Mouse (Mus musculus) hindbrain, embryonic 14.5 days (tissue): ENCODE measurements at regions not wholly inside any gene's neighbourhood (a gene's known extent, or its start where the extent isn't known, plus 50 kb on each side); places are given as distances from the start of the nearest gene placed in this dataset.

Source experiments
- ATAC-seq: fragments of 200-750 bp; cut with Nextera tagmentation; 2 replicates; pipeline ENCODE4 v1.8.0; 2017; ENCODE audit warnings: moderate number of reproducible peaks, mild to moderate bottlenecking, moderate TSS enrichment, moderate library complexity; ENCODE audit not compliant: low FRiP score
- DNase-seq: peaks from one replicate; pipeline ENCODE4 v3.0.0-alpha.2; 2015; ENCODE audit warnings: low spot score
- H3K27ac ChIP-seq: fragments of 300-500 bp; sonication (generic); 2 replicates; pipeline ENCODE4 v1.5.1; 2014; ENCODE audit warnings: mild to moderate bottlenecking, moderate library complexity
- H3K27me3 ChIP-seq: fragments of 300-500 bp; sonication (generic); 2 replicates; pipeline ENCODE4 v1.6.1; 2014; ENCODE audit warnings: mild to moderate bottlenecking, low read length, mixed read lengths; ENCODE audit not compliant: control insufficient read depth, insufficient read depth
- H3K36me3 ChIP-seq: fragments of 300-500 bp; sonication (generic); replicated peaks from 2 replicates; pipeline ENCODE4 v1.6.1; 2014; ENCODE audit not compliant: control insufficient read depth, insufficient read depth
- H3K4me1 ChIP-seq: fragments of 300-500 bp; sonication (generic); replicated peaks from 2 replicates; pipeline ENCODE4 v1.6.1; 2014; ENCODE audit warnings: antibody characterized with exemption, low read length, mixed read lengths; ENCODE audit not compliant: control insufficient read depth, insufficient read depth
- H3K4me2 ChIP-seq: fragments of 300-500 bp; sonication (generic); replicated peaks from 2 replicates; pipeline ENCODE4 v1.6.1; 2014; ENCODE audit warnings: mild to moderate bottlenecking, moderate library complexity
- H3K4me3 ChIP-seq: fragments of 300-500 bp; sonication (generic); replicated peaks from 2 replicates; pipeline ENCODE4 v1.5.1; 2014; ENCODE audit warnings: mild to moderate bottlenecking, low read length
- H3K9ac ChIP-seq: fragments of 300-500 bp; sonication (generic); 2 replicates; pipeline ENCODE4 v1.6.1; 2014
- H3K9me3 ChIP-seq: fragments of 300-500 bp; sonication (generic); 2 replicates; pipeline ENCODE4 v1.6.1; 2016; ENCODE audit warnings: low read length; ENCODE audit not compliant: control insufficient read depth
- WGBS: fragments of 180-500 bp; shearing (Covaris S2); extraction: QIAGEN DNeasy Blood & Tissue Kit; methylation state at CpG from one replicate; pipeline ENCODE4 v1.1.7; 2014; 5-methylcytosine and 5-hydroxymethylcytosine counted together

DNA sequence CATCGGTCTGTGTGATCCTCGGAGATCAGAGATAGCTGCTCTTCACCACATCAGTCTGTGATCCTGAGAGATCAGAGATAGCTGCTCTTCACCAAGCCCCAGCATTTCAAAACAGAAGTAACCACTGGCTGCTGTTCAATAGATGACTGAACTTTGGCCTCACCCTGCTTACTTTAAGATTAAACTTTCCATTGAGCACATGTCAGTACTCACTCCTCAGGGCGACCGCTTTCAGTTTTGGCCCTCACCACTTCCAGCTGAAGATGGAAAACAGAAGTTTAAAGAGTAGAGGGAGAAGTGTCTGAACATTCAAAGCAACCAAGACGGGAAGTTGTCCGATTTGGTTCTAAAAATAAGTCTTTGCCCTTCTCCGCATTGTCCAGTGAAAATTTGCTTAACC lies 97.2 kb downstream of the Gm826 start:
- Histone ChIP-seq H3K27me3 (no peaks in the 10 kb centered on the region), H3K36me3 (no peaks in the 10 kb centered on the region), H3K4me3 (no peak overlapping the region), H3K9me3 (peaks cover 3% of the 10 kb centered on the region; the same call in 1 of the 2 replicates), H3K4me1 (no peaks in the 10 kb centered on the region), H3K9ac (no peak overlapping the region), H3K4me2 (no peak overlapping the region), H3K27ac (no peak overlapping the region)
- 88% methylated on average over 7 of the region's 7 CpGs for WGBS
- DNase-seq (no peak), ATAC-seq (no peak)

DNA sequence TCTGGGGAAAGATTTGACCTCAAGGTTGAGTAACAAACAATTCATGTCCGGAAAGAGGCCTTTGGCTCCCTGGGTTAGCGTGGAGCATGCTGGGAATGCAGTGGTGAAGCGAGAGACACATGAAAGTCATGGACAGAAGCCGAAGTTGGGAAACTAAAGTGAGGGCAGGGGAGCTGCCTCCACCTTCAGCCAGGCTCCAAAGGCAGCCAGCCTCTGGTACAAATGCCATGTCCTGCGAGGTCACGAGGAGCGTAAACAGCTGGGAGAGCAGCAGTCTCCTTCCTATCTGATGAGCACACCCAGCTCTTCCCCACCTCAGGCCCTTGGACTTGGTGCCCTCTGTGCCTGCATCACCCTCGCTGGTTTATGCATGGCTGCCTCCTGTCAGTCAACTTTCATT lies 103.2 kb downstream of the Gm826 start:
- no peak for DNase-seq
- 73% methylated on average over 8 of the region's 8 CpGs for whole genome bisulfite sequencing
- H3K9me3 ChIP-seq: peaks cover 3% of the 10 kb centered on the region; the same call in 1 of the 2 replicates
- H3K9ac ChIP-seq: no peak overlapping the region
- H3K27ac ChIP-seq: no peak overlapping the region
- H3K27me3 ChIP-seq: no peaks in the 10 kb centered on the region
- no peaks in the 10 kb centered on the region for H3K4me1 ChIP-seq
- ATAC-seq: no peak
- no peak overlapping the region for H3K4me2 ChIP-seq
- H3K4me3 ChIP-seq: no peak overlapping the region
- no peaks in the 10 kb centered on the region for H3K36me3 ChIP-seq

DNA sequence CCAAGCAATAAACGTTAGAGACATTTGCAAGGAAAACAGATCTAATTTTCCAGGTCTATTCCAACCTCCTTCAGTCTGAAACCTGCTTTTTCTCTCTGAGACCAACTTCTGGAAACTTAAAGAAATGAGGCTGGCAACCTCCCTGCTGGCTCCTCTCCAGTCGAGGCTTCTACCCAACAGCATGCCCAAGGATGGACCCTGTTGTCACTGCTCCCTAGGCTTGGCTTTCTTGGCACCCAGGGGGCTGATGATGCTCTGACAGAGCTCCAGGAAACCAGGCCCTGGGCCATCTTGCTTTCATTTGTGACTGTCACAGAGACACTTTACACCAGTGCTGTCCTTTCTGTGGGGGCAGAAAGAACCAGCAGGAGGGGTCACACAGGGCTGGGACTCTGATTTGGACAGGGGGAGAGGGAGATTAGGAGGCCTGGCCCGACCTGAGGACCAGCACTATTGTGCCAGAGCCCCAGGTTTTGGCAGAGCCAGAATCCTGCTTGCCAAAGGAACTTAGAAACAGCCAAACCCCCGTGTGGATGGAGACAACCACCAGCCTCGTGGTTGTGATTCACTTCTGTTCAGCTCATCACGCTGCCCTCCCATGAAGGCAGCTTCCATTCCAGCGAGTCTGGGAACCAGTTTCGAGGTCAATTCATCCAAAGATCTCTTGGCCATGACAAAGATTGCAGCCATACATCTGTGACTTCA lies 105.5 kb downstream of the Gm826 start:
- 63% methylated on average over 8 of the region's 8 CpGs for WGBS
- DNase-seq: no peak

DNA sequence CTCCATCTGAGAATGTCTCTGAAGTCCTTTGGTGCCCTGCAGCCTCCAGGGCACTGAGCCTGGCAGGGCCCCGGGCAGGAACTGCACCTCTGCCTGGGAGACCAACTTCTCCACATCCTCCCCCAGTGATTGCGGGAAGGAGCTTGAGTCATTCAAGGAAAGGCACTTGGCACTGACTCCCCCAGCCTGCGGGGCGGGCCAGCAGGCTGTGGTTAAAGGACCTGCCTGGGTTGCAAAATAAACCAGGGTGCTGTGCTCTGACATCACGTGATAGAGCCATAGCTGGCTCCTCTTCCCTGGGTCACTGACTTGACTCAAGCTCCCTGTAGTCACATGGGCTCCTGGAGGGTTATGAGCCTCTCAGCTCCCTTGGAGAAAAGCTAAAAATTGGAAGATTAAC lies 108.5 kb downstream of the Gm826 start:
- WGBS: 81% methylated on average over 5 of the region's 5 CpGs
- ATAC-seq: no peak
- no peak overlapping the region for H3K4me3 ChIP-seq
- H3K9ac ChIP-seq: no peak overlapping the region
- no peak overlapping the region for H3K27ac ChIP-seq
- DNase-seq: no peak
- peaks cover 11% of the 10 kb centered on the region; the same call in 1 of the 2 replicates for H3K27me3 ChIP-seq
- no peaks in the 10 kb centered on the region for H3K9me3 ChIP-seq
- H3K4me1 ChIP-seq: no peaks in the 10 kb centered on the region
- H3K4me2 ChIP-seq: no peak overlapping the region
- H3K36me3 ChIP-seq: no peaks in the 10 kb centered on the region

More for the DNA sequence above, 105.5 kb downstream of the Gm826 start:
- Histone ChIP-seq H3K9ac (no peak overlapping the region), H3K9me3 (no peaks in the 10 kb centered on the region), H3K4me1 (no peaks in the 10 kb centered on the region), H3K4me3 (no peak overlapping the region), H3K36me3 (no peaks in the 10 kb centered on the region), H3K27me3 (0 out of 2 replicates have a peak, but pooled peaks cover 2% of the 10 kb centered on the region), H3K27ac (no peak overlapping the region), H3K4me2 (no peak overlapping the region)
- ATAC-seq: no peak

DNA sequence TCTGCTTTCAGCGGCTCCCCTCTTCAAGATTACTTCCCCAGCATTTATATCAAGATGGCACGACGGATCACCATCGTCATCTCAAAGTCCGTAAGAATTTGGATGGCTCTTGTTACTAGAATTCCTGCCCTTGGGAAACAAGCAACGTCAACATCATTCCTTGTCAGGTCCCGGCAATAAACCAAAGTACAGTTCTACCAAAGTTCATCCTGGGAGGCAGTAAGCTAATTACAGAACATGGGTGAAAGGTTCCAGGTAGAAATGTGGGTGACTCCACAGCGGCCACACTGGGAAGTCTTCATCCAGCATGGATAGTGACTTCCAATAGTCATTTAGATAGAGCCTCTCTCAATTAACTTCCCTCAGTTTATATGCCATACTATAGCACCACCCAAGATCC lies 110.6 kb downstream of the Gm826 start:
- peaks cover 11% of the 10 kb centered on the region; the same call in 1 of the 2 replicates for H3K27me3 ChIP-seq
- H3K27ac ChIP-seq: no peak overlapping the region
- 92% methylated on average over 8 of the region's 8 CpGs for WGBS
- H3K4me2 ChIP-seq: no peak overlapping the region
- H3K4me1 ChIP-seq: no peaks in the 10 kb centered on the region
- no peaks in the 10 kb centered on the region for H3K9me3 ChIP-seq
- H3K9ac ChIP-seq: no peak overlapping the region
- H3K4me3 ChIP-seq: no peak overlapping the region
- no peaks in the 10 kb centered on the region for H3K36me3 ChIP-seq
- DNase-seq: no peak
- ATAC-seq: no peak

DNA sequence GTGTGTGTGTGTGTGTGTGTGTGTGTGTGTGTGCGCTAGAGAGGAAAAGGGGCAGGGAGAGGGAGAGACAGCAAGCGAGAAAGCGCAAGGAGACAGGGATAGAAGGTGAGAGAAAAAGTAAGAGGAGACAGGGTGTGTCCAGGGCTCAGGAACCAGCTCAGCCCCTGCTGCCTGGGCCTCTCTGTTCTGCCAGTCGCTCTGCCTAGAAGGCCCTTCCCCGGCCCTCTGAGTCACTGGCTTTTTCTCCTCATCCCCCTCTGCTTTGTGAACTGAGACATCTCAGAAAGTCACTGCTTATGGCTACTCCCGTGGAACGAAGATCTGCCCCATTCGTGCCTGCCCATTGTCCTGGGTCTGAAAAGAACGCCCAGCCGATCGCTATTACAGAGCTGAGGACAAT lies 112.2 kb downstream of the Gm826 start:
- DNase-seq (no peak), ATAC-seq (no peak)
- Histone ChIP-seq H3K4me3 (no peak overlapping the region), H3K9ac (no peak overlapping the region), H3K27me3 (peaks cover 11% of the 10 kb centered on the region; the same call in 1 of the 2 replicates), H3K36me3 (no peaks in the 10 kb centered on the region), H3K27ac (no peak overlapping the region), H3K4me2 (no peak overlapping the region), H3K9me3 (no peaks in the 10 kb centered on the region), H3K4me1 (no peaks in the 10 kb centered on the region)
- 35% methylated on average over 10 of the region's 11 CpGs for WGBS

DNA sequence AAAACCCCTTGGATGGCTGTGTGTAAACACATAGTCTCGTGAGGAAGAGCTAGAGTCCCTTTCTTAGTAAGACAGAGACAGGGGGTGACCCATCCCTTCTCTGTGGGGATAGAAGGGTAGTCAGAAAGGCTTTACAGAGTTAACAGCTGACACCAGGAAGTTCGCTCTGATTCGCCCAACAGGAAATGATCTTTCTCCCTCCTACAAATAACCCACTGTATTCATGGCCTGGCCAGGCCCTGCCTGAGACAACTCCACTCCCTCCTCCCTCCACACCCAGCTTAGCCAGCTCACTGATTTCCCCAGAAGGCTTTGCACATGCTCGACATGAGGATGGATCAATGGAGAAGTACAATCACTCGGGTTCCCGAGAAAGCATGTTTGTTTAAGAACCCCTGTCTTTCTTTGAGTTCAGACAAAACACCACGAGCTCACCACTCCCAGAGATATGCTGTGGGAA lies 113.4 kb downstream of the Gm826 start:
- Histone ChIP-seq H3K27me3 (peaks cover 11% of the 10 kb centered on the region; the same call in 1 of the 2 replicates), H3K36me3 (no peaks in the 10 kb centered on the region), H3K4me2 (no peak overlapping the region), H3K4me3 (no peak overlapping the region), H3K9ac (no peak overlapping the region), H3K9me3 (no peaks in the 10 kb centered on the region), H3K27ac (no peak overlapping the region), H3K4me1 (no peaks in the 10 kb centered on the region)
- 14% methylated on average over 7 of the region's 7 CpGs for whole genome bisulfite sequencing
- ATAC-seq (no peak), DNase-seq (no peak)

DNA sequence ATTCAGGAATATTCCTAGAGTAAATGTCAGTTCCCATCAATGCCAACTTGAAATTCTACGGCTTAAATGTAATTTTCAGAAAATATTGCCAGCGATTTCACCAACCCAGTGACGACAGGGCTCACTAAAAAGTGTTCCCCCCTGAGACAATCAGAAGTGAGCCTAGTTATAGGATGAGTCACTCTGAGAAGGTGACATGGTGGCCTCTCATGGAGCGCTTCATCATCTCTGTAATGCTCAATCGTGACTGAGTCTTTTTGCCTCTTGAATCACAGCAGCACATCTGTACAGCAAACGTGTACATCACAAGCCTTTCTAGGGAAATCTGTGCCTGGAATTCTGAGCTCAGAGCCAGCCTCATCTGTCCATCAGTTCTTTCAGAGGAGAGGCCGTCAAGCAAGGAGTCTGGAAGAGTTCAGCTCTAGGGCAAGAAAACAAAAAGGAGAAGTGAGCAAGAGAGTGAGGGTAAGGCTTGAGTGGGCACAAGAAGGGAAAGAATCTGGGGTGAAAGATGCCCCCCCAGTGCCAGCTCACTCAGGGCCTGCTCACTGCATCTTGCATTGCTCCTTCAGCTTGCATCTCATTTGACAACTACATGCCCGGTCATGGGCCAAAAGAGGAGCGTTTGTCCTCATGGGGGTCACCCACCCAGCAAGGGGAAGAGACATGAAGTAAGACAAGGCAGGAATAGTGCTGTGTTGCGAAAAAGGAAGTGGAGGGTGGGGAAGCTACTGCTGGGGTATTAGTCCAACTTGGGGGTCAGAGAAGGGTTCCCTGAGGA lies 119.7 kb downstream of the Gm826 start:
- Histone ChIP-seq H3K27ac (no peak overlapping the region), H3K9me3 (no peaks in the 10 kb centered on the region), H3K4me1 (no peaks in the 10 kb centered on the region), H3K9ac (no peak overlapping the region), H3K4me2 (no peak overlapping the region), H3K36me3 (no peaks in the 10 kb centered on the region), H3K27me3 (no peaks in the 10 kb centered on the region), H3K4me3 (no peak overlapping the region)
- 85% methylated on average over 10 of the region's 10 CpGs for WGBS
- DNase-seq (no peak), ATAC-seq (no peak)

DNA sequence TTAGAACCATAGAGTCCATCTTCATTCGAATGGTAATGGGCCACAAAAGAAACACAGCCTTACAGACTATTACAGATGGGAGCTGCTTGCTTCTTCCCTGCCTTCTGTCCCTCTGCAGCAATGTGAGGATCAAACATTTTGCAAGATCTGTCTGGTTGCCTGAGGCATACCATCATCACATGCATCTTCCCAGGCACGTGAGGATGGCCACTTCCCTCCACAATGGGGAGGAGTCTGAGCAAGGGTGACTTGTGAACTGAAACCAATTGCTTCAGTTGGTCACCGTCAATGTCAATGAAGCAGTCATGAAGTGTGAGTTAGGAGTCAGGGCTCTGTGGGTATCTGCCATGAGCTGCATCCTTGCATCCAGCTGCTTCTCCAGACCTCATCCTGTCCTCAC lies 123.5 kb downstream of the Gm826 start:
- H3K9me3 ChIP-seq: no peaks in the 10 kb centered on the region
- no peaks in the 10 kb centered on the region for H3K27me3 ChIP-seq
- no peak overlapping the region for H3K9ac ChIP-seq
- H3K4me3 ChIP-seq: no peak overlapping the region
- H3K4me2 ChIP-seq: no peak overlapping the region
- 68% methylated on average over 3 of the region's 3 CpGs for WGBS
- H3K36me3 ChIP-seq: no peaks in the 10 kb centered on the region
- ATAC-seq (no peak), DNase-seq (no peak)
- H3K27ac ChIP-seq: no peak overlapping the region
- no peaks in the 10 kb centered on the region for H3K4me1 ChIP-seq
